Mouse (Mus musculus) G1E (cell line): ENCODE data around the gene Rps15. TPM values are rescaled to one million over a fixed set of nuclear protein-coding genes. Genes with fewer than 3 reads are reported as not detected.

Source experiments
- ATAC-seq: 2 replicates; pipeline ENCODE4 v1.8.0; 2016; ENCODE audit warnings: mild to moderate bottlenecking; ENCODE audit not compliant: insufficient number of reproducible peaks, poor library complexity, low FRiP score, severe bottlenecking; ENCODE audit errors: extremely low read depth
- DNase-seq: peaks from one replicate; pipeline ENCODE4 v3.0.0; 2012; ENCODE audit warnings: low spot score
- H3K27me3 ChIP-seq: 2 replicates; pipeline ENCODE4 v1.6.1; 2012; ENCODE audit warnings: mild to moderate bottlenecking, low read length, inconsistent platforms; ENCODE audit not compliant: insufficient read depth
- H3K36me3 ChIP-seq: replicated peaks from 2 replicates; pipeline ENCODE3; 2012; ENCODE audit warnings: mild to moderate bottlenecking, inconsistent platforms
- H3K4me1 ChIP-seq: 2 replicates; pipeline ENCODE4 v1.6.1; 2012; ENCODE audit warnings: low read depth, low read length, inconsistent platforms, mixed read lengths; ENCODE audit not compliant: insufficient read depth
- H3K4me3 ChIP-seq: 2 replicates; pipeline ENCODE4 v1.5.1; 2012; ENCODE audit warnings: low read depth, mild to moderate bottlenecking, inconsistent platforms, low read length, moderate library complexity, mixed read lengths
- H3K9me3 ChIP-seq: replicated peaks from 2 replicates; pipeline ENCODE4 v1.6.1; 2012; ENCODE audit warnings: inconsistent platforms
- CTCF ChIP-seq: IDR thresholded peaks from 2 replicates; pipeline ENCODE4 v1.5.1; 2012; ENCODE audit warnings: low read depth, low read length, inconsistent platforms, mixed read lengths
- GATA1 ChIP-seq: IDR thresholded peaks from 2 replicates; pipeline ENCODE4 v1.6.1; 2012; ENCODE audit warnings: borderline replicate concordance, low read length, inconsistent platforms, mixed read lengths
- GATA2 ChIP-seq: IDR thresholded peaks from 2 replicates; pipeline ENCODE4 v1.6.1; 2012; ENCODE audit warnings: low read depth, low read length, inconsistent platforms, borderline replicate concordance
- POLR2AphosphoS5 ChIP-seq: IDR thresholded peaks from 2 replicates; pipeline ENCODE4 v1.6.1; 2012; ENCODE audit warnings: low read depth, low read length, inconsistent platforms; ENCODE audit not compliant: insufficient replicate concordance
- TAL1 ChIP-seq: conservative IDR thresholded peaks from 2 replicates; pipeline ENCODE4 v1.6.1; 2012; ENCODE audit warnings: low read depth, low read length, inconsistent platforms, mixed read lengths
- polyA plus RNA-seq: library from polyadenylated mRNA; stranded (reverse); fragments of >175 nt; gene quantifications from 2 replicates; pipeline ENCODE4 v1.2.3, GENCODE M21; 2012
- total RNA-seq, 2 experiments: library from RNA; stranded (forward) in 1 of 2; stranded (reverse) in 1 of 2; fragments of 200-1000 nt in 1 of 2; fragments of >200 nt in 1 of 2; fragmentation: Nextera tagmentation in 1 of 2; gene quantifications; 2 replicates each; pipeline ENCODE4 v1.2.3; 2014 to 2017

Rps15 gene
- total and polyA plus RNA-seq, 3 experiments: 3,110 to 11,583 (median 3,548) TPM

- no peaks in the 10 kb centered on the region for H3K9me3 ChIP-seq
- no peaks in the 10 kb centered on the region; the same call in 1 of the 2 replicates for H3K27me3 ChIP-seq
- peaks cover 80% of the 10 kb centered on the region for H3K4me1 ChIP-seq
- DNase-seq (no peak), ATAC-seq (no peak)
- peak overlapping the region; percentile 93 for H3K4me3 ChIP-seq
- peaks cover 19% of the 10 kb centered on the region for H3K36me3 ChIP-seq
- TF ChIP-seq POLR2AphosphoS5 (no peak), GATA1 (no peak), TAL1 (no peak), CTCF (no peak), GATA2 (no peak)
Observed at GRCm38 (mm10) chr10:80324120-80325037, 32.1 kb downstream of the Rps15 start.

DNA sequence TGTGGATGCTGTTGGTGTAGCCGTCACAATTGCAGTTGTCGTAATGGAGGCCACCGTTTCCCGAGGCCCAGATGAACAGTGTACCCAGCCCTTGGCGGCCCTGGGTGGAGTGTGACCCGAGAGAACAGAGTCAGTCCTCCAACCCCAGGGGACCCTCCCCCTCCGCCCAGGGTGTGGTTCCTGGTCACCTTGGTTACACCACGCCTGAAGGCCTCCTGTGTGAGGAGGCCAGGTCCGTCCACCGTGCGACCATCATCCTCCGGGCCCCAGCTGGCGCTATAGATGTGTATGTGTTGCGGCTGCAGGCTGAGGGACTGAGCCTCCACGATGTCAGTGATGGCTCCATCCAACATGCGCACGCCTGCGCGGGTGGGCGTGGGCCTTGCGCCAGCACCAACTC lies 32.8 kb downstream of the Rps15 start:
- no peaks in the 10 kb centered on the region for H3K9me3 ChIP-seq
- TF ChIP-seq POLR2AphosphoS5 (no peak), TAL1 (no peak)
- H3K4me1 ChIP-seq: peaks cover 79% of the 10 kb centered on the region
- no peaks in the 10 kb centered on the region; the same call in 1 of the 2 replicates for H3K27me3 ChIP-seq
- H3K36me3 ChIP-seq: peaks cover 16% of the 10 kb centered on the region
- no peak for ATAC-seq
- peak overlapping the region; percentile 53 for H3K4me3 ChIP-seq
- no peak for DNase-seq

DNA sequence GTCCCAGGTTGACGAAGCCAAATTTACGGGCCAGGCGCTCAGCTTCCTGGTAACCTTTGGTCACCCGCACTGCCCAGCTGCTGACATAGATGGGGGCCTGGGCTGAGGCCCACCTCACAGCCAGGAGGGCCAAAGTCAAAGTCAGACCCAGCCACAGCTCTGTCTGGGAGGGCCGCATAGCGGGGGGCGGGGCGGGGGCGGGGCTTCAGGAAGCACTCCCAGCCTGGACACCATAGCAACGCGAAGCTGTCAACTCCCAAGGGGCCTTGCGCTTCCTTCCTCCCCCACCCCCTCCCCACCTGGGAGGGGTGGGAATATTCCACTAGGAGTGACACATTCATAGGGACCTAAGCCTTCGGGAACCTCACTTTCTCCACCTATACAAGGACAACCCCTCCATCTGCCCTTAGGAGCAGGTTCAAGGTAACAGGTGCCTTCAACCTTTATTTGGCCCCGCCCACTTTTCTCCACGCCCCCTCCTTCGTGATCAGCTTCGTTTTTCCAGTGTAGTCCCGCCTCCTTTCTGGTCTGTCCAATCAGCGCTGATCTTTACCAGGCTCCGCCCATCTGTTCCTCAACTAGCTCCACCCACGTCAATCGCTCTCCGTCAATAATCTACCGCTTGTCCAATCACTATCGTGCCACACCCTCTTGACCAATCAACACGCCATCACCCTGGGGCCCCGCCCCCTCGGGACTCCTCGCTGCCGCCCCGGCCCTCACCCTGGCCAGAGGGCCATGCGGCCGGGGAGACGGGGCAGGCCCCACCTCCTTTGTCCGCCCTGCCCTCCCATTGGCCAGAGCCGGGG lies 37.2 kb downstream of the Rps15 start, which contains the start of the genes Pcsk4 and Reep6:
Gene Pcsk4 (minus strand): TSS at position 226 of the 809 bp plus-strand sequence.
Gene Reep6 (plus strand): TSS at position 681 of the 809 bp plus-strand sequence.
- Histone ChIP-seq H3K36me3 (peaks cover 23% of the 10 kb centered on the region), H3K27me3 (no peaks in the 10 kb centered on the region; the same call in 1 of the 2 replicates), H3K4me3 (peak within 1 kb of the TSS; percentile 75), H3K4me1 (peaks cover 79% of the 10 kb centered on the region), H3K9me3 (no peaks in the 10 kb centered on the region)
- TF ChIP-seq TAL1 (no peak), GATA2 (no peak), CTCF (no peak), POLR2AphosphoS5 (no peak), GATA1 (no peak)
- DNase-seq: peak; percentile 99
- ATAC-seq: peak; percentile 93

DNA sequence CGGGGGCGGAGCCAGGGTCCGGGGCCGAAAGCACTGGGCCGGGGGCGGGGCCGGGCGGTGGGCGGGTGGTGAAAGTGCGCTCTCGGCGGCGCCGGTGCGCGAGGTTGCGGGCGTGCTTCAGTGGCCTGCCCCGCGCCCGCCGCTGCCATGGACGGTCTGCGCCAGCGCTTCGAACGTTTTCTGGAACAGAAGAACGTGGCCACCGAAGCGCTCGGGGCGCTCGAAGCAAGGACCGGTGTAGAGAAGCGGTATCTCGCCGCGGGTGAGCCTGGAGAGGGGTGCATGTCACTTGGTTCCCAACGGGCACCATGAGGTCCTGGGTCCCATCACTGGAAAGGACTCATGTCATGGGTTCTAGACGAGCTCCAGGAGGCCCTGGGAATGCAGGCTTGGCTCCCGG lies 37.8 kb downstream of the Rps15 start:
- Histone ChIP-seq H3K36me3 (peaks cover 28% of the 10 kb centered on the region), H3K4me3 (peak overlapping the region; percentile 75), H3K9me3 (no peaks in the 10 kb centered on the region), H3K27me3 (no peaks in the 10 kb centered on the region), H3K4me1 (peaks cover 79% of the 10 kb centered on the region)
- TF ChIP-seq TAL1 (no peak), POLR2AphosphoS5 (no peak), CTCF (no peak), GATA1 (no peak), GATA2 (no peak)
- no peak for ATAC-seq
- DNase-seq: no peak

GRCm38 (mm10) chr10:80330888-80331287 lies 38.6 kb downstream of the Rps15 start:
- Histone ChIP-seq H3K9me3 (no peaks in the 10 kb centered on the region), H3K4me1 (peaks cover 74% of the 10 kb centered on the region), H3K4me3 (peak overlapping the region; percentile 75; the same call in 1 of the 2 replicates), H3K36me3 (peaks cover 36% of the 10 kb centered on the region), H3K27me3 (no peaks in the 10 kb centered on the region)
- no peak for ATAC-seq
- TF ChIP-seq TAL1 (no peak), CTCF (no peak), POLR2AphosphoS5 (no peak), GATA2 (no peak), GATA1 (no peak)
- no peak for DNase-seq
